Mouse (Mus musculus) MEL (cell line): Measurements from ENCODE around the gene Mob3a.
A peak's percentile ranks its signal among the peaks of the same experiment; 100 is the strongest.

Experiments used
- CTCF ChIP-seq, 3 experiments: IDR thresholded peaks in 2 of 3; conservative IDR thresholded peaks in 1 of 3; 2 replicates each; pipeline ENCODE4 v1.5.1; 2011 to 2012; ENCODE audit warnings: low read length in 3 of 3, low read depth in 2 of 3, mild to moderate bottlenecking in 2 of 3, improper control_type of control experiment in 1 of 3, inconsistent platforms in 1 of 3, mixed read lengths in 1 of 3, moderate library complexity in 1 of 3; ENCODE audit not compliant: control insufficient read depth in 1 of 3, insufficient read depth in 1 of 3, poor library complexity in 1 of 3, severe bottlenecking in 1 of 3
- EP300 ChIP-seq, 2 experiments: IDR thresholded peaks; 2 replicates each; pipeline ENCODE4 v1.6.1; 2011; ENCODE audit warnings: improper control_type of control experiment in 2 of 2, low read length in 2 of 2, low read depth in 1 of 2, mild to moderate bottlenecking in 1 of 2
- HCFC1 ChIP-seq: IDR thresholded peaks from 2 replicates; pipeline ENCODE4 v1.6.1; 2012; ENCODE audit warnings: low read depth, mild to moderate bottlenecking, inconsistent platforms, low read length, improper control_type of control experiment, moderate library complexity
- POLR2A ChIP-seq, 2 experiments: IDR thresholded peaks; 2 replicates each; pipeline ENCODE4 v1.6.1; 2011 to 2012; ENCODE audit warnings: low read length in 2 of 2, mild to moderate bottlenecking in 2 of 2, control low read depth in 1 of 2, improper control_type of control experiment in 1 of 2, low read depth in 1 of 2, moderate library complexity in 1 of 2; ENCODE audit not compliant: control insufficient read depth in 1 of 2, insufficient read depth in 1 of 2, poor library complexity in 1 of 2
- SIN3A ChIP-seq: IDR thresholded peaks from 2 replicates; pipeline ENCODE4 v1.6.1; 2012; ENCODE audit warnings: low read length, improper control_type of control experiment, inconsistent platforms
- SMC3 ChIP-seq: IDR thresholded peaks from 2 replicates; pipeline ENCODE4 v1.6.1; 2011; ENCODE audit warnings: low read depth, low read length, improper control_type of control experiment
- TAL1 ChIP-seq: IDR thresholded peaks from 2 replicates; pipeline ENCODE4 v1.6.1; 2012; ENCODE audit warnings: mild to moderate bottlenecking, inconsistent platforms, low read length, moderate library complexity, mixed read lengths
- USF1 ChIP-seq: IDR thresholded peaks from 2 replicates; pipeline ENCODE4 v1.6.1; 2014; ENCODE audit warnings: low read depth, mild to moderate bottlenecking, inconsistent platforms, low read length, improper control_type of control experiment, moderate library complexity

DNA sequence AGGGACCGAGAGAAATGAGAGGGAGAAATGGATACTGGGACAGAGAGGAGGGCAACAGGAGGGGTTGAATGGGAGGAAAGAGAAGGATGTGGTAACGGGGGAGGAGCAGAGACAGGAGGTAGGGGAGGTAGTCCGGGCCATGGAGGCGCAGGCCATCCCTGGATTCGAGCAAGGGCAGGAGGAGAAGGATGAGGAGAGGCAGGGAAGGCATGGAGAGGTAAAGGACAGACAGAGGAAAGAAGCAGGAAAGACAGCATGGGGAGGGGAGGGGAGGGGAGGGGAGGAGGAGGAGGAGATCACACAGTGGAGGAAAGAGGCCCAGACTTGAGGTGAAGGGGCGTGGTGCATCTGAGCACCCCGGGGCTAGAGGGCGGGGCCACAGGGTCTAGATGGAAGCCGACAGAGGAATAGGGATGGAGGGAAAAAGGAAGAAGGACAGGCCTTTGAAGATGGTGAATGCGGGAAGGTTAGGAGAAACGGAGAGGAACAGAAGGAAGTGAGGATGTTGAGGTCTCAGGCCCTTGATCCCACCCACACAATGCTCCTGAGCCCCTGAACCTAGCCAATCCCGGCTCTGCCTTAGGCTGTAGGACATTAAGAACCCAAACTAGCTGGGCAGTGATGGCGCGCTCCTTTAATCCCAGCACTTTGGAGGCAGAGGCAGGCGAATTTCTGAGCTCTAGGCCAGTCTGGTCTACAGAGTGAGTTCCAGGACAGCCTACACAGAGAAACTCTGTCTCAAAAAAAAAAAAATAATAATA lies 44.7 kb downstream of the Mob3a start, which contains the start of gene Btbd2:
- no peak for TF ChIP-seq CTCF (IDR thresholded peaks at IDR 0.05 in 2 of 3, conservative IDR thresholded peaks at IDR 0.05 in 1 of 3; ENCODE audit: control insufficient read depth in 1 of 3, insufficient read depth in 1 of 3, low read depth in 2 of 3, low read length in 3 of 3, poor library complexity in 1 of 3, severe bottlenecking in 1 of 3)
- peak; percentile 35; the same call in 1 of the 2 replicates for TF ChIP-seq SIN3A
- no peak for TF ChIP-seq TAL1
- TF ChIP-seq EP300 (IDR thresholded peaks at IDR 0.05; ENCODE audit: low read depth in 1 of 2, low read length in 2 of 2) = no peak
- no peak for TF ChIP-seq USF1
- no peak for TF ChIP-seq HCFC1
- no peak for TF ChIP-seq POLR2A (IDR thresholded peaks at IDR 0.05; ENCODE audit: control insufficient read depth in 1 of 2, insufficient read depth in 1 of 2, low read depth in 1 of 2, low read length in 2 of 2, poor library complexity in 1 of 2)
- TF ChIP-seq SMC3 = no peak
